Mouse (Mus musculus) c-Kit-negative CD71-positive TER-119-positive erythroid progenitor cells, embryonic 14.5 days (primary cell): ENCODE measurements around the gene Snx17.
"Not testable (repeated sequence)": the region's sequence is repeated elsewhere in the genome, so short reads cannot be mapped to it uniquely, and the experiment has no call there.

ENCODE experiments used
- DNase-seq: peaks from one replicate; pipeline ENCODE4 v3.0.0-alpha.2; 2013; ENCODE audit warnings: low read depth, low spot score

Gene Snx17

DNA sequence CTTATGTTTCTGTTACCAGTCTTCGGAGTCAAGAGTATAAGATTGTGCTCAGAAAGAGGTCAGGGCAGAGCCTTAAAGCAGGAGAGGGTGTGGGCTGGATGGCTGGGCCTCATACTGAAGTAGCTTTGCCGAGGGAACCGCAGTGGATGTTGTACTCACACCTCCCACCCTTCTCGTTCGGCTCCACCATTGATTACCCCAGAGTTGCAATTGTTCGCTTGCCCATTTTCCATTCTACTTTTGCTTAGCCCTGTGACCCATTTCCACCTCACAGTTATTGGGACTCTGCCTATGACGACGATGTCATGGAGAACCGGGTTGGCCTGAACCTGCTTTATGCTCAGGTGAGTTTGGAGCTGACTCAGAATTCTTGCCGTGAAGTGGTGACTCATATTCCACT, 3.2 kb downstream of the Snx17 start:
- no peak for DNase-seq

DNA sequence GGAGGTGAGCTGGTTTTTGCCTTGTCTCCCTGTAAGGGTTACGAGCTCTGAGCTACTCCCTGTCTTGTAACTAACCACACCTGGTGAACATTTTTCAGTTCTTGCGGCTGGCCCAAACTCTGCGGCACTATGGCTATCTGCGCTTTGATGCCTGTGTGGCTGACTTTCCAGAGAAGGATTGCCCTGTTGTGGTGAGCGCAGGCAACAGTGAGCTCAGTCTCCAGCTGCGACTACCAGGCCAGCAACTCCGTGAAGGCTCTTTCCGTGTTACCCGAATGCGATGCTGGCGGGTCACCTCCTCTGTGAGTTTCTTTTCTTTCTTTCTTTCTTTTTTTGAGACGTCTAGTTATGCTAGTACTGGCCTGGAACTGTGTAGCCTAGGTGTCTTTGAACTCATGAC, 4.0 kb downstream of the Snx17 start:
- DNase-seq: no peak

DNA sequence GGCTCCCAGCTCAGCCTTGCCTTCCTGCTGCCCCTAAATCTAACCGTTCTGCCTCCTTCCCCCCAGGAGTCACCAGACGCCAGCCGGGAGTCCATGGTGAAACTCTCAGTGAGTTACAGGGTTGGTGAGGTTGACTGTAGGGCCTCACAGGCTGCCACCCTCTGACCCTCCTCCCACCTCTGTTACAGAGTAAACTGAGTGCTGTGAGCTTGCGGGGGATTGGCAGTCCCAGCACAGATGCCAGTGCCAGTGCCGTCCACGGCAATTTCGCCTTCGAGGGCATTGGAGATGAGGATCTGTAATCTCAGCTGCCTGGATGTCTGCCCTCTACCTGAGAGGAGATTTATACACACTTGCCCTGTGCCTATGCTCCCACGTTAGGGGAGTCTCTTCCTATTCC, 5.1 kb downstream of the Snx17 start:
- no peak for DNase-seq

DNA sequence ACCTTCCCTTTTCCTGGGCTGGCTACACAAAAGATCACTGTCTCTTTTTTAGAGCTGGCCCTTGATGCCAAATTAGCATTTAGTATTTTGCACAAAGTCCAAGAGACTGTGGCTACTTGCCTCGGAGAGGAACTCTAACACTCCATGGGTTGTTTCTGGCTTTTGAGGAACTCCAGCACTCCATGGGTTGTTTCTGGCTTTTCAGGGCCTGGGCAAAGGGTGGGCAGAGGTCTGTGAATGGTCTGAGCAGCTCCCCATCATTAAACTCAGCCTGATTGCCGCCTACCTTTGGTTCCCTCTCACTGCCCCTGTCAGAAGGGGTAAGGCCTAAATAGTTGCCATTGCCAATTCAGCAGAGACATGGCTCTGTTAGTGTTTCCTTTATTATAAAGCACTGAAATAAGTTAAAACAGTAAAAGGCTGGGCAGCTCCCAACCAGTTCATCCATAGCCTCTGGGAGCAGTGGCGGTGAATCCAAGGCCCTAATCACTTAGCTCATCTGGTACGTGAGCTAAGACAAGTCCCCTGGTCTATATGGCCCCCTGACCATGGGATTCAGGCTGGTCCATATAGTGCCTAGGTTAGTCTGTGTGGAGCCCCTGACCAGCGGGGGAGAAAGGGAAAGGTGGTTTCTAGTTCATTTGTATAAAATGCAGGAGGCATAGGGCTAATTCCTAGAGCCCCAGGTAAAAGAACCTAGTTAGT, 5.7 kb downstream of the Snx17 start:
- no peak for DNase-seq

DNA sequence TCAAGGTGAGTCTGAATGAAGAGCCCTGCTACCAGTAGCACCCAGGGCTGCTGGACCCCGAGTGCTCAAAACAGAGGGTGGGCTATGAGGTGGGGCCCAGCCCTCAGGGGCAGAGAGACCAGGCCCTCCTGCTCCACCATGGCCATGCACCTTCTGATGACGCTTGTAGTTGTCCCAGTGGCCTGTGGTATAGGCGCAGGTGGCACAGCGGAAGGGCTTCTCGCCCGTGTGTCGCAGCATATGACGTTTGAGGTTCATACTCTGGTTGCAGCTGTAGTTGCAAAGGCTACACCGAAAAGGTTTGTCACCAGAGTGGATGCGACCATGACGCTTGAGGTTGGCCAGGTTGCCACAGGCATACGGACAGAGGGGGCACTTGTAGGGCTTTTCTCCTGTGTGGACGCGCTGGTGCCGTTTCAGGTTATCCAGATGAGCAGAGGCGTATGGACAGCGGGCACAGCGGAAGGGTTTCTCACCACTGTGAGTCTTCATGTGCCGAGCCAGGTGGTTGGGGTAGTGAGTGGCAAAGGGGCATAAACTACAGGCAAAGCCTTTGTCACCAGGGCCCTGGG, 6.4 kb downstream of the Snx17 start:
- no peak for DNase-seq

DNA sequence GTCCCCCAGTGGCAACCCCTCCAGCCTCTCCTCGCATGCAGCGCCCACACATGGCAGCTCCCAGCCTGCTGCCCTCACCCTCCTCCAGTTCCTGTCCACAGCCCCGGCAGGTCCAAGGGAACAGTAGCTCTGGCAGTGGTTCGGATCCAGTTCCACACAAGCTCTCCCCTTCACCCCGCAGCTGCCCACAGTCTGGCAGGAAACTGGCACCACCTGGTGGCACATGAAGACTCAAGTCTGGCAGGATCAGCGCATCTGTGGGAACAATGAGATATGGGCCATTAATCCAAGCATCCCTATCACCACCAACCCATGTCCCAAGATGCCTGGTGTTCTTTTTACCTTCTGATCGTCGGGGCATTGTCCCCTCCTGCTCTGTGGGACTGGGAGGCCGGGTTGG, 6.9 kb downstream of the Snx17 start:
- DNase-seq: no peak

DNA sequence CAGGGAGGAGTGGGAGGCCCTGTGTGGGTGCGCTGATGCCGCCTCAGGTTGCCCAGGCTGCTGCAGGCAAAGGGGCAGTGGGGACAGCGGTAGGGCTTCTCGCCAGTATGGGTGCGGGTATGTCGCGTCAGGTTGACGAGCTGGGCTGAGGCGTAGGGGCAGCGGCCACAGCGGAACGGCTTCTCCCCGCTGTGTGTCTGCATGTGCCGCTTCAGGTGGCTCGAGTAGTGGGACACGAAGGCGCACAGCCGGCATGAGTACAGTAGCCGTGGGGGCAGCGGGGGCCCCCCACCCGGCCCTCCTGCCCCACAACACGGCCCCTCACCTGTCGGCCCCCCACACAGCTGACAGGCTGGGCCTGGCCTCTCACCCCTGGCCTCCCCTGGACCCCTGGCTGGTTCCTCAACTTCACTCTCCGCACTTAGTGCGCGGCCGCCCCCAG, 7.3 kb downstream of the Snx17 start:
- DNase-seq: no peak

DNA sequence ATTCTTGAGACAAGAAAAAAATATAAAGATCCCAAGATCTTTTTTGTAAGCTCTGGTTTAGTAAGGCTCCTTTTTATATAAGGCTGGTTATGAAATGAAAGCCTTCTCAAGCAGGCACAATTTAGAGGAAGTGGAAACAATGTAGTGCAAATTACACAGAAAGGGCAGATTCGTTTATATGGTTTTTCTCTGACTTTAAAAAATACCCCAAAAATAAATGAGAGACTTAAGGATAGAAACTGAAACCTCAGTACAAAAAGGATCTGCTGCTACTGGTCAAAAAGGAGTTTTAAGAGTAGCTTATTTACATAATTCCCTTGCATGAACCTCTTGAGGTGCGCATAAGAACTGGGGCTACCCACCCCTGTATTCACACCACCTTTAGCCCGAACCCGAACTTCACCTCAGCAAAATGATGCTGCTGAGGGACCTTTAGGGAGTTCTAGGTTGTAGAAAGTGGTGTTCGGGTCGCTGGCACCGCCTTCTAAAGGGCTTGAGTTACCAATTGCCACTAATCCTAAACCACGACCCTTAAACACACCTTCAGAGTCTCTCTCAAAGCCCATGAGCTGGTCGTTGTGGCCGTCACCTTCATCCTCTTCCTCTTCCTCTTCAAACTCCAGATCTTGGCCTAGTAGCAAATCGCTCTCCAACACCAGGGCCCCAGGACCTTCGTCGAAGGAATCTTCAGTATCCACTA, 8.2 kb downstream of the Snx17 start:
- DNase-seq: no peak

DNA sequence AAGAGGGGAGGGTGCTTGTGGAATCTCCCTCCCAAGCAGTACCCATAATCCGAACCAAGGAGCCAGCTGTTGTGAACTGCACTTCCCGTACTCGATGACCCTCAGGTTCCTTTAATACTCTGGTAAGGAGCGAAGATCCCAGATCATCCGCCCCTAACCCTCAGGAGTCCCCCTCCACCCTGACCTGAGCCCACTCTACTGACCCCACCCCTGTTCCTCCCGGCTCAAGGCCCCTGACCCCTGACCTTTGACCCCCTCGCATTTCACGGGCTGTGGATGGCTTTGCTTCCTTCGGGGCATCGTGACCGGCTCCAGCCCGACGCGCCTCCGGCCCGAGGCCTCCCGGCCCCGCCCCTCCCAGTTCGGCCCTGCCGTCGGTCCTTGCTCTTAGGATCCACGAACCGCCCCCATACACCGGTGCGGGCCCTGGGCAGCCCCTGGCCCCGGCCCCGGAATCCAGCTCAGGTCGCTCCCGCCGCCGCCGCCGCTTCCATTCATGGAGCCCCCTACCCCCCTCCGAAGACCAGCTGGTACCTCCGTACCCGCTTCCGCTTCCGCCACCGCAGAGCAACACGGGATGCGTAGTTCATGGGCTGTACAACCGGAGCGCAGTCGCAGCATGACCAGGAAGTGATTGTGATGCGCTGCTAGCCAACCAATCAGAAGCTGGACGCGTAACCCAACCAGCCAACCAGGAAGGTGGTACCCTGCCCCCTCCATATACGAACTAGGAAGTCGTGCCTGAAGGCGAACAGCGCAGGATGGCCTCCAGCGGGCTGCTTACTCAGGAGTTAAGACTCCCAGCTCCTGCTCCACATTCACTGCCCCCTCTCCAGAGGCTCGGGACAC, 8.9 kb downstream of the Snx17 start, which contains the start of gene Zfp513:
TSS of gene Zfp513 (minus strand) at position 562 of the 849 bp plus-strand sequence.
- DNase-seq: peak; percentile 92

DNA sequence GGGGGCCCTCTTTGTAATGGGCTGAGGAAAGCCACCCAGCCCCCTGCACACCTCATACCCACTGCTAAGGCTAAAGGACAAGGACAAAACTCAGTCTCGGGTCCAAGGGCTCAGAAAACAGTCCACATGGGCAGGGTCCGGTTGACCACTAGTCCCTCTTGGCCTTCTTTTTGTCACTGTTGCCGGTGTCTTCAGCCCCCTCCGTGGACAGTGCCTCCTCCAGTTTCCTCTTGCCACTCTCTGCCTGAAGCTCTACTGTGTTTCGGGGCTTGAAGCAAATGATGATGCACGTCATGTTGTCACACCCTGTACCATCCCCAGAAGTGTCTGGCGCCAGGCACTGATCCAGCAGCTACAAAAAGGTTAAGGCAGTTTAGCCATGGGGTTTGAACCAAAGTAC, 9.9 kb downstream of the Snx17 start:
- no peak for DNase-seq

DNA sequence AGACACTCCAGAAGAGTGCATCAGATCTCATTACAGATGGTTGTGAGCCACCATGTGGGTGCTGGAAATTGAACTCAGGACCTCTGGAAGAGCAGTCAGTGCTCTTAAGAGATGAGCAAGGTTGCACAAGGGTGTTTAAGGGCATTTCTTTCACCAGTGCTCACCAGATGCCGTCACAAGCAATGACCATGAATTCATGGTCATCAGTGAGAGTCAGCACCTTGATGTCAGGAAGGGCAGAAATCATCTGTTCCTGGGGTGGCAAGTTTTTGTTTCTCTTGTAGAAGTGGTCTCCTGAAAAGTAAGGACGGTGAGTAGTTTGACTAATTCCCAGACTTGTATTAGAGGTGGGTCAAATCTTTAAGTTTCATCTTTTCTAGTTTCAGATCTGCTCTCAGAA, 10.8 kb downstream of the Snx17 start:
- DNase-seq: no peak

DNA sequence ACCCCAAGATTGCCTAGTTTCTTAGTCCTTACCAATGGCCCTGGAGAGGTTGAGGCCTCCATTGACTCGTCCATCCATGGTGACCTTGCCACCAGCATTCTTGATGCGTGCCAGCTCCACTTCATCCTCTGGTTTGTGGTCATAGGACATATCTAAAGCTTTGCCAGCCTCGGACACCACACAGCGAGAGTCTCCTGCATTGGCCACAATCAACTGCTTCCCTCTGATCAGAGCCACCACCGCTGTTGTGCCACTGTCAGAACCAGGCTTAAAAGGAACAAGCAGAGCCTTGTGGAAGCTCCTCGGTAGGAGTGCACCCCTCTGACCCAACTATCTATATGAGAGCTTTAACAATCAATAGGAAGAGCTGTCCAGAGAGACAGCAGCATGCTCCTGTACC, 11.4 kb downstream of the Snx17 start:
- no peak for DNase-seq

DNA sequence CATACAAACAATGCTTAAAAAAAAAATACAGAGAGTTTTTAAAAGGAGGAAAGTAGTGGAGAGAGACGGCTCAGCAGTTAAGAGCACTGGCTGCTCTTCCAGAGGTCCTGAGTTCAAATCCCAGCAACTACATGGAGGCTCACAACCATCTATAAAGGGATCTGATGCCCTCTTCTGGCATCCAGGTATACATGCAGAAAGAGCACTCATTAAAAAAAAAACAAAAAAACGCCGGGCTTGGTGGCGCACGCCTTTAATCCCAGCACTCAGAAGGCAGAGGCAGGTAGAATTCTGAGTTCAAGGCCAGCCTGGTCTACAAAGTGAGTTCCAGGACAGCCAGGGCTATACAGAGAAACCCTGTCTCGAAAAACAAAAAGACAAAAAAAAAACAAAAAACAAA, 23.5 kb downstream of the Snx17 start:
- not testable (repeated sequence) for DNase-seq

DNA sequence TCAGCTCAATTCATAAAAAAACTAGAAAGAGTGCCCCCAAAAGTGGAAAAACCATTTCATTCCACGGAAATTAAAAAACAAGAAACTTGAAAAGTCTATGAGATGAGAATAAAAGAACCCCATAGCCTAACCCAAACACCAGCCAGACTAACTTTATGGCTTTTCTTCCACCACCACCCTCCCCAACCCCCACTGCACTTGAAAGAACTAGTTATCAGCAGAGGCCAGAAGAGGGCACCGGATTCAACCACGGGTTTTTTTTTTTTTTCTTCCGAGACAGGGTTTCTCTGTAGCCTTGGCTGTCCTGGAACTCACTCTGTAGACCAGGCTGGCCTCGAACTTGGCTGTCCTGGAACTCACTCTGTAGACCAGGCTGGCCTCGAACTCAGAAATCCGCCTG, 25.3 kb downstream of the Snx17 start:
- DNase-seq: no peak

DNA sequence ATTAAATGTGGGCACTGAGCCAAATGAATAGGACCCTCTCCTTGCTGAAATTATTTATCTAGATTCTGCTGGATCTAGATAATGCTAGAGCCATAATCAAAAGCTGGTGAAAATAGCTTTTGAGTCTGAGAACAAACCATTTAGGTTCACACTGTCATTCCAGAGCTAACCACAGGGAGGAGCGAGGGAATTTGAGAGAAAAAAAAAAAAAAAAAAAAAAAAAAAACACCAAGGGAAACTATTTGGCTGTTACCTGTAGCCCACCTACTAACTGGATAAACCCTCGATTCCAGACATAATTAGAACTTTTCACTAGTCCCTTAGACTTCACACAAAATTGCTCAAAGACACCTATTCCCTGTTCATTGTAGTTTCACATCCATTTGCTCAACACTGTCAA, 26.0 kb downstream of the Snx17 start:
- DNase-seq: peak; percentile 56

DNA sequence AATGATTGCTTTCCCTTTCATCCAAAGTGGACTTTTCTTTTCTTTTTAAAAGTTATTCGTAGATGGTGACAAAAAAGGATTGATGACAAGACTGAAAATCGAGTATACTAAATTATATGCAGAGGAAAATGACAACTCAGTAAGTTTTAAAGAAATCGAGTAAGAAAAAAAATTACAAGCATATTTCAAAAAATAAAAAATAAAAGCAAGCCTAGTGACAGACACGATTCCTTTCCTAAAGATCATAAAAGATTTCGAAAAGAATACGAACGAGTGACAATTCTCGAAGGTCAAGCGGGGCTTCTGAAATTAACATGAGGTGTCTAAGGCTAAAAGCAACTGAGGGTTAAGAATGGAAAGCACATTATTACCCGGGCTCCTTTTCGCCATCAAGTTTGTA, 26.4 kb downstream of the Snx17 start:
- DNase-seq: no peak

DNA sequence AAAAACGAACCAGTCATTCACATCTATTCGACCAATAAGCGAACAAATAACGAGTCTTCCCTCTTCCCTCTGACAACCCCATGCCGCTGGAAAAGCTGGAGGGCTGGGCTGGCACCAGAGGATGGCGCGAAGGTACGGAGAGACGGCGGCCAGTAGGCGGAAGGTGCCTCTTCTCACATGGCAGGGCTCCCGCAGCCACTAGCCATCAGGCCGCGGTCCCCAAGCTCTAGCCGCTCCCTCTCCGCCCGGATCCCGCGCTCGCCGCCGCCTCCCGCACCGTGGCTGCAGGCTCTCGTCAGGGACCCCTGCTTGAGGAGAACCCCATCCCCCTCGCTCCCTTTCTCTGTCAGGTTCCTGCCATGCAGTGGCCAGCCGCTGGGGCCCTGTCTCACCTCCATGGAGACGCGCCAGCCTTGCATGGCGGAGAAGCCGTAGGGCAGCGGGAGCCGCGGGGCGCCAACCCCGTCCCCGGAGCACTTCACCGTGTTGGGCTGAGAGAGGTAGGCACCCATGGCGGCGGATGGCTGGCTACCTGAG, 27.0 kb downstream of the Snx17 start:
- DNase-seq: peak; percentile 42

DNA sequence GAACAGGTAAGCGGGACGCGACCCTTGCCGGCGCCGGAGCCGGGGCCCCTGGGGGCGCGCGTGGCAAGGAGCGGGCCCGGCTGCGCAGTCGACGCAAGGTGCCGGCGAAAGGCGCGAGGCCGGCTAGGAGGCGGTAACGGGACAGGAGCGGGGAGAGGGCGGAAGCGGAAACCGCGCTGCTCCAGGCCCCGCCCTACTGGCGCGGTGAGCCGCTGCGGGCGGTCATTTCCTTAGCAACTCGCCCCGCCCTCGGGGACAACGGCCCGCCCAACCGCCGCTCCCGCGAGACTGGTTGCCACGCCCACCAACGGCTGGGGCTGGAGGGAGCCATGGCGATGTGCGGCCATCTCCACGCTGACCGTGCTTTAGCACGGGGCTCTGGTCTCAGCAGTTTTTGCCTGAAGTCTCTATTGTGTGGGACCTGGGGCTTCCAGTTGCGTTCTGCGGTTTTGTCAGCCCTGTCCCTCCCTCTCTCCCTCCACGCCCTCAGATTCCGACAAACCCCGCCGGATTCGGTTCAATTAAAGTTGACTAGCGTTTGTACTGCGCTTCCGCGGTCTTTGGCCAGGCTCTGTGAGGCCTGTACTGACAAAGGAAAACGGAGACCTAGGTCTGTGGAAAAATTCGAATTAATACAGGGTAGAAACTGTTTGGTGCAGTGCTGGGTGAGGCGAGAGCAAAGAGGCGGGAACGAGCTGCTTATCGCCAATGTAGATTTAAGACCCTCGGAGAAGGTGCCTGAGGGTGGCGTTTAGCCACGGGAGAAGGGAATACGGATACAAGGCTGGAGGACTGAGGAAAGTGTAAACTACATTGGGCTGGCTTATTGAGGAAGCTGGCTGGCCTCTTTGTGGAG, 27.6 kb downstream of the Snx17 start, which contains the start of gene Ppm1g:
TSS of gene Ppm1g (minus strand) at position 240 of the 856 bp plus-strand sequence.
- peak; percentile 94 for DNase-seq

DNA sequence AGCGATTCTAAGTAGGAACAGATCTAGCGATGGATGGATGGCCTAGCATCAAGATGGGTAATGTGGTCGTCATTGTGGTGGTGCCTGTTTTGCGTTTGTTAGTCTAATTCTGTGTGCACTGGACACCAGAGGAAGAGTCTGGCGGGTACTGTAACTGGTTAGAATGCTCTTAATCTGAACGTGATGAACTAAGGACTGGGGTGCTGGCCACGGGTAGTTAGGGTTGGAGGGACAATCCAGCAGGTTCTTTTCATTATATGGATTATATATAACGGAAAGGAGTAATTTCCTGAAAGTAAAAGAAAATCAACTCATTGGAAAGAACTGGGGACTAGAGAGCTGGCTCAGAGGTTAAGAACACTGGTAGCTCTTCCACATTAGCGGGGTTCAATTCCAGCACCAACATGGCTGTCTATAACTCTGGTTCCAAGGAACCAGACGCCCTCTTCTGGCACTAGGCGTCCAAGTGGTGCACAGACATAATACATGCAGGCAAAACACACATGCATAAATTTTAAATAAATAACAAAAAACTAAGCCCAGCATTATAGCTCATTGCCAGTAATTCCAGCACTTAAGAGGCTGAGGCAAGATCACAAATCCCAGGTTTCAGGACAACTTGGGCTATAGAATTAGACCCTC, 28.4 kb downstream of the Snx17 start:
- peak; percentile 60 for DNase-seq

DNA sequence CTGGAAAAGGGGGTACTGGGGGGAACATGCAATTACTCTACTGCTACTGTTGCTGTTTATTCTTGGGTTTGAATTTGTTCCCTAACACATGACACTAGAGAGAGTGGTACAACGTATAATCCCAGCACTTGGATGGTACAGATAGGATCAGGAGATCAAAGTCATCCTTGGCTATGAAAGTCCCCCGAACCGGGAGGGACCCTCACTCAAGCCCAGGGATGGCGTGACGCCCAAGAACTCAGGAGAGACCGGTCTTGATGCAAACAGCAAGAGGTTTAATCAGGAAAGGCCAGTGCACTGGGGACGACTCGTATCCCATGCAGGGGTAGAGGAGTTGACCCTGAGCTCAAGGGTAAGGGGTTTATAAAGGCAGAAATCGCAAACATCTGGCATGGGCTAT, 29.7 kb downstream of the Snx17 start:
- DNase-seq: no peak
